Mouse (Mus musculus): ENCODE measurements around the gene Sirt3. TPM values are rescaled to one million over a fixed set of nuclear protein-coding genes. Genes with fewer than 3 reads are reported as not detected.

Gene Sirt3
- polyA plus RNA-seq, 1 experiment from 2014 or later: 46.8 TPM

- Histone ChIP-seq H3K4me3 (no peak overlapping the region), H3K4me1 (replicated peaks) (no peaks in the 10 kb centered on the region), H3K27me3 (peaks cover 41% of the 10 kb centered on the region), H3K9me3 (no peaks in the 10 kb centered on the region), H3K36me3 (no peaks in the 10 kb centered on the region), H3K27ac (replicated peaks) (no peak overlapping the region), H3K9ac (no peak overlapping the region), H3K4me2 (no peak overlapping the region)
- 82% methylated on average over 7 of the region's 7 CpGs for WGBS
- ATAC-seq (ENCODE audit: low read depth): no peak
Observed at GRCm38 (mm10) chr7:140843806-140844205, 38.3 kb downstream of the Sirt3 start.

- 38% methylated on average over 19 of the region's 19 CpGs for WGBS
- Histone ChIP-seq H3K36me3 (no peaks in the 10 kb centered on the region), H3K9ac (no peak overlapping the region), H3K9me3 (no peaks in the 10 kb centered on the region), H3K27me3 (peaks cover 36% of the 10 kb centered on the region), H3K27ac (replicated peaks) (no peak overlapping the region), H3K4me2 (no peak overlapping the region), H3K4me1 (replicated peaks) (no peaks in the 10 kb centered on the region), H3K4me3 (no peak overlapping the region)
- no peak for ATAC-seq (ENCODE audit: low read depth)
Observed at GRCm38 (mm10) chr7:140840750-140841735, 41.1 kb downstream of the Sirt3 start.

- no peak for ATAC-seq (ENCODE audit: low read depth)
- no peaks in the 10 kb centered on the region for H3K9me3 ChIP-seq
- no peak overlapping the region for H3K4me2 ChIP-seq
- no peak overlapping the region for H3K27ac ChIP-seq (replicated peaks)
- 69% methylated on average over 5 of the region's 5 CpGs for WGBS
- H3K4me1 ChIP-seq (replicated peaks): no peaks in the 10 kb centered on the region
- H3K36me3 ChIP-seq: no peaks in the 10 kb centered on the region
- peaks cover 36% of the 10 kb centered on the region for H3K27me3 ChIP-seq
- no peak overlapping the region for H3K9ac ChIP-seq
- no peak overlapping the region for H3K4me3 ChIP-seq
Observed at GRCm38 (mm10) chr7:140839556-140839955, 42.6 kb downstream of the Sirt3 start.

- H3K27me3 ChIP-seq: peaks cover 18% of the 10 kb centered on the region
- H3K4me2 ChIP-seq: no peak overlapping the region
- H3K9ac ChIP-seq: no peak overlapping the region
- no peaks in the 10 kb centered on the region for H3K36me3 ChIP-seq
- no peak overlapping the region for H3K27ac ChIP-seq (replicated peaks)
- WGBS: 89% methylated on average over 9 of the region's 9 CpGs
- H3K9me3 ChIP-seq: no peaks in the 10 kb centered on the region
- no peak overlapping the region for H3K4me3 ChIP-seq
- no peak for ATAC-seq (ENCODE audit: low read depth)
- no peaks in the 10 kb centered on the region for H3K4me1 ChIP-seq (replicated peaks)
Observed at GRCm38 (mm10) chr7:140836243-140837115, 45.6 kb downstream of the Sirt3 start.

- no peak overlapping the region for H3K4me3 ChIP-seq
- no peaks in the 10 kb centered on the region for H3K36me3 ChIP-seq
- no peak overlapping the region for H3K27ac ChIP-seq (replicated peaks)
- ATAC-seq (ENCODE audit: low read depth): no peak
- H3K27me3 ChIP-seq: peaks cover 12% of the 10 kb centered on the region
- H3K4me1 ChIP-seq (replicated peaks): no peaks in the 10 kb centered on the region
- no peak overlapping the region for H3K9ac ChIP-seq
- no peaks in the 10 kb centered on the region for H3K9me3 ChIP-seq
- H3K4me2 ChIP-seq: no peak overlapping the region
- 92% methylated on average over 2 of the region's 2 CpGs for WGBS
Observed at GRCm38 (mm10) chr7:140835758-140836087, 46.4 kb downstream of the Sirt3 start.

GRCm38 (mm10) chr7:140834968-140835757, 46.9 kb downstream of the Sirt3 start, which contains the start of gene Urah:
Gene Urah, plus strand, starts transcription at chr7:140835018.
- 49% methylated on average over 20 of the region's 20 CpGs for WGBS
- ATAC-seq (ENCODE audit: low read depth): no peak

GRCm38 (mm10) chr7:140833341-140833740, 48.8 kb downstream of the Sirt3 start:
- H3K36me3 ChIP-seq: no peaks in the 10 kb centered on the region
- H3K4me2 ChIP-seq: no peak overlapping the region
- ATAC-seq (ENCODE audit: low read depth): no peak
- no peaks in the 10 kb centered on the region for H3K4me1 ChIP-seq (replicated peaks)
- H3K9ac ChIP-seq: no peak overlapping the region
- no peaks in the 10 kb centered on the region for H3K27me3 ChIP-seq
- WGBS: 85% methylated on average over 4 of the region's 4 CpGs
- H3K4me3 ChIP-seq: no peak overlapping the region
- H3K27ac ChIP-seq (replicated peaks): no peak overlapping the region
- H3K9me3 ChIP-seq: no peaks in the 10 kb centered on the region

More at GRCm38 (mm10) chr7:140834968-140835757, 46.9 kb downstream of the Sirt3 start, which contains the start of gene Urah:
- Histone ChIP-seq H3K27me3 (0 out of 2 replicates have a peak, but pooled peaks cover 7% of the 10 kb centered on the region), H3K9me3 (no peaks in the 10 kb centered on the region), H3K4me3 (no peak within 1 kb of the TSS), H3K36me3 (no peaks in the 10 kb centered on the region), H3K9ac (no peak within 1 kb of the TSS), H3K4me2 (no peak within 1 kb of the TSS), H3K4me1 (replicated peaks) (no peaks in the 10 kb centered on the region), H3K27ac (replicated peaks) (no peak within 1 kb of the TSS)

- H3K36me3 ChIP-seq: no peaks in the 10 kb centered on the region
- no peaks in the 10 kb centered on the region for H3K27me3 ChIP-seq
- ATAC-seq (ENCODE audit: low read depth): no peak
- H3K4me2 ChIP-seq: no peak overlapping the region
- 73% methylated on average over 6 of the region's 6 CpGs for WGBS
- no peaks in the 10 kb centered on the region for H3K9me3 ChIP-seq
- no peak overlapping the region for H3K4me3 ChIP-seq
- H3K4me1 ChIP-seq (replicated peaks): no peaks in the 10 kb centered on the region
- H3K27ac ChIP-seq (replicated peaks): no peak overlapping the region
- H3K9ac ChIP-seq: no peak overlapping the region
Observed at GRCm38 (mm10) chr7:140831447-140831846, 50.7 kb downstream of the Sirt3 start.

GRCm38 (mm10) chr7:140828171-140828881, 53.8 kb downstream of the Sirt3 start:
- Histone ChIP-seq H3K9ac (no peak overlapping the region), H3K9me3 (no peaks in the 10 kb centered on the region), H3K36me3 (no peaks in the 10 kb centered on the region), H3K27me3 (no peaks in the 10 kb centered on the region), H3K4me1 (replicated peaks) (no peaks in the 10 kb centered on the region), H3K27ac (replicated peaks) (no peak overlapping the region), H3K4me2 (no peak overlapping the region), H3K4me3 (no peak overlapping the region)
- 49% methylated on average over 8 of the region's 8 CpGs for WGBS
- peak; percentile 32; the same call in 1 of the 2 replicates for ATAC-seq (ENCODE audit: low read depth)

GRCm38 (mm10) chr7:140822731-140823130, 59.4 kb downstream of the Sirt3 start:
- Histone ChIP-seq H3K9ac (no peak overlapping the region), H3K27ac (replicated peaks) (no peak overlapping the region), H3K9me3 (no peaks in the 10 kb centered on the region), H3K4me1 (replicated peaks) (peaks cover 18% of the 10 kb centered on the region), H3K36me3 (peaks cover 5% of the 10 kb centered on the region), H3K4me3 (no peak overlapping the region), H3K27me3 (0 out of 2 replicates have a peak, but pooled peaks cover 4% of the 10 kb centered on the region), H3K4me2 (no peak overlapping the region)
- ATAC-seq (ENCODE audit: low read depth): no peak
- WGBS: 87% methylated on average over 4 of the region's 4 CpGs
